Mouse (Mus musculus) ES-Bruce4 (cell line): ENCODE data around the gene Vdr. TPM values are rescaled to one million over a fixed set of nuclear protein-coding genes. Genes with fewer than 3 reads are reported as not detected.

Source experiments
- H3K27ac ChIP-seq: 2 replicates; pipeline ENCODE4 v1.5.1; 2012; ENCODE audit warnings: low read length, inconsistent platforms; ENCODE audit not compliant: insufficient read depth
- H3K27me3 ChIP-seq: 2 replicates; pipeline ENCODE4 v1.6.1; 2012; ENCODE audit warnings: mild to moderate bottlenecking, low read length, inconsistent platforms; ENCODE audit not compliant: control insufficient read depth, poor library complexity, insufficient read depth, severe bottlenecking
- H3K36me3 ChIP-seq: 2 replicates; pipeline ENCODE4 v1.6.1; 2012; ENCODE audit warnings: inconsistent platforms, mild to moderate bottlenecking, low read length, moderate library complexity; ENCODE audit not compliant: control insufficient read depth, poor library complexity, insufficient read depth, severe bottlenecking
- H3K4me1 ChIP-seq: one replicate; pipeline ENCODE4 v1.8.1; 2011; ENCODE audit warnings: low read length; ENCODE audit not compliant: control insufficient read depth, insufficient read depth
- H3K4me3 ChIP-seq: 2 replicates; pipeline ENCODE4 v1.5.1; 2011; ENCODE audit warnings: low read depth, mild to moderate bottlenecking, low read length
- H3K9ac ChIP-seq: 2 replicates; pipeline ENCODE4 v1.6.1; 2012; ENCODE audit warnings: low read depth, mild to moderate bottlenecking, inconsistent platforms; ENCODE audit not compliant: poor library complexity, severe bottlenecking
- H3K9me3 ChIP-seq: replicated peaks from 2 replicates; pipeline ENCODE4 v1.6.1; 2012; ENCODE audit warnings: mild to moderate bottlenecking, low read length, inconsistent platforms; ENCODE audit not compliant: control insufficient read depth, poor library complexity, insufficient read depth, severe bottlenecking
- CTCF ChIP-seq: IDR thresholded peaks from one replicate; pipeline ENCODE4 v1.8.1; 2011; ENCODE audit warnings: low read depth, low read length
- EP300 ChIP-seq: IDR thresholded peaks from 2 replicates; pipeline ENCODE4 v1.6.1; 2011; ENCODE audit warnings: low read depth, low read length; ENCODE audit not compliant: insufficient read depth
- POLR2A ChIP-seq: IDR thresholded peaks from one replicate; pipeline ENCODE4 v1.8.1; 2011; ENCODE audit warnings: low read length; ENCODE audit not compliant: insufficient read depth
- polyA plus RNA-seq: library from polyadenylated mRNA; stranded (reverse); fragments of >200 nt; gene quantifications from 2 replicates; pipeline ENCODE4 v1.2.4, GENCODE M21; 2011; ENCODE audit warnings: low read depth; ENCODE audit not compliant: missing spikeins, insufficient read depth, insufficient read length

The Vdr gene
- polyA plus RNA-seq, 1 experiment = 1.6 TPM

- Histone ChIP-seq H3K4me3 (no peak overlapping the region), H3K9ac (no peak overlapping the region), H3K27ac (no peak overlapping the region), H3K27me3 (peaks cover 6% of the 10 kb centered on the region; the same call in 1 of the 2 replicates), H3K36me3 (no peaks in the 10 kb centered on the region), H3K4me1 (no peaks in the 10 kb centered on the region), H3K9me3 (no peaks in the 10 kb centered on the region)
- TF ChIP-seq EP300 (no peak), POLR2A (no peak), CTCF (no peak)
Measured at GRCm38 (mm10) chr15:97827401-97827800, 83.0 kb downstream of the Vdr start.

GRCm38 (mm10) chr15:97826588-97827261 lies 83.7 kb downstream of the Vdr start:
- Histone ChIP-seq H3K9me3 (no peaks in the 10 kb centered on the region), H3K4me3 (no peak overlapping the region), H3K4me1 (no peaks in the 10 kb centered on the region), H3K27me3 (peaks cover 6% of the 10 kb centered on the region; the same call in 1 of the 2 replicates), H3K9ac (no peak overlapping the region), H3K27ac (no peak overlapping the region), H3K36me3 (no peaks in the 10 kb centered on the region)
- no peak for TF ChIP-seq POLR2A
- no peak for TF ChIP-seq CTCF
- TF ChIP-seq EP300 = no peak

GRCm38 (mm10) chr15:97825941-97826587 lies 84.4 kb downstream of the Vdr start:
- H3K4me1 ChIP-seq = no peaks in the 10 kb centered on the region
- H3K36me3 ChIP-seq = no peaks in the 10 kb centered on the region
- H3K9me3 ChIP-seq = no peaks in the 10 kb centered on the region
- H3K27me3 ChIP-seq = peaks cover 4% of the 10 kb centered on the region; the same call in 1 of the 2 replicates
- H3K4me3 ChIP-seq = peak overlapping the region; percentile 13; the same call in 1 of the 2 replicates
- no peak overlapping the region for H3K27ac ChIP-seq
- no peak overlapping the region for H3K9ac ChIP-seq
- TF ChIP-seq EP300 (no peak), POLR2A (no peak)

GRCm38 (mm10) chr15:97825071-97825940 lies 85.1 kb downstream of the Vdr start:
- no peak for TF ChIP-seq POLR2A
- no peak for TF ChIP-seq EP300
- peak; percentile 17 for TF ChIP-seq CTCF
- H3K9ac ChIP-seq = 0 out of 2 replicates have a peak overlapping the region, but pooled peaks have one; percentile 2
- peak overlapping the region; percentile 13 for H3K4me3 ChIP-seq
- H3K4me1 ChIP-seq = no peaks in the 10 kb centered on the region
- H3K36me3 ChIP-seq = no peaks in the 10 kb centered on the region
- H3K27ac ChIP-seq = no peak overlapping the region
- no peaks in the 10 kb centered on the region for H3K27me3 ChIP-seq
- no peaks in the 10 kb centered on the region for H3K9me3 ChIP-seq

GRCm38 (mm10) chr15:97824042-97824441 lies 86.4 kb downstream of the Vdr start:
- TF ChIP-seq EP300 (no peak), POLR2A (no peak), CTCF (no peak)
- H3K27ac ChIP-seq = no peak overlapping the region
- H3K27me3 ChIP-seq = no peaks in the 10 kb centered on the region

More at GRCm38 (mm10) chr15:97824042-97824441, 86.4 kb downstream of the Vdr start:
- Histone ChIP-seq H3K4me1 (no peaks in the 10 kb centered on the region), H3K9ac (no peak overlapping the region), H3K36me3 (no peaks in the 10 kb centered on the region), H3K4me3 (no peak overlapping the region), H3K9me3 (no peaks in the 10 kb centered on the region)
